Mouse (Mus musculus) neural tube, embryonic 14.5 days (tissue): ENCODE results near the gene Tmem81. TPM values are rescaled to one million over a fixed set of nuclear protein-coding genes. Genes with fewer than 3 reads are reported as not detected.

Source experiments
- ATAC-seq: fragments of 200-750 bp; cut with Nextera tagmentation; 2 replicates; pipeline ENCODE4 v1.8.0; 2017; ENCODE audit warnings: low read depth, mild to moderate bottlenecking, moderate TSS enrichment, moderate library complexity
- H3K27ac ChIP-seq: fragments of 300-500 bp; sonication (generic); 2 replicates; pipeline ENCODE4 v1.5.1; 2014; ENCODE audit warnings: low read depth, mild to moderate bottlenecking, control low read depth, low read length, moderate library complexity, mixed read lengths
- H3K27me3 ChIP-seq: fragments of 300-500 bp; sonication (generic); 2 replicates; pipeline ENCODE4 v1.6.1; 2014; ENCODE audit warnings: low read length; ENCODE audit not compliant: control insufficient read depth, insufficient read depth
- H3K36me3 ChIP-seq: fragments of 300-500 bp; sonication (generic); 2 replicates; pipeline ENCODE4 v1.6.1; 2014; ENCODE audit warnings: low read length, mixed read lengths; ENCODE audit not compliant: control insufficient read depth, insufficient read depth
- H3K4me1 ChIP-seq: fragments of 300-500 bp; sonication (generic); 2 replicates; pipeline ENCODE4 v1.6.1; 2014; ENCODE audit warnings: low read length; ENCODE audit not compliant: control insufficient read depth, insufficient read depth
- H3K4me2 ChIP-seq: fragments of 300-500 bp; sonication (generic); 2 replicates; pipeline ENCODE4 v1.6.1; 2014; ENCODE audit warnings: mild to moderate bottlenecking, low read depth, low read length, control low read depth
- H3K4me3 ChIP-seq: fragments of 300-500 bp; sonication (generic); 2 replicates; pipeline ENCODE4 v1.5.1; 2014; ENCODE audit warnings: low read depth, low read length, control low read depth, mixed read lengths
- H3K9ac ChIP-seq: fragments of 300-500 bp; sonication (generic); replicated peaks from 2 replicates; pipeline ENCODE4 v1.6.1; 2014; ENCODE audit warnings: low read depth, mild to moderate bottlenecking, control low read depth, low read length, mixed read lengths
- H3K9me3 ChIP-seq: fragments of 300-500 bp; sonication (generic); 2 replicates; pipeline ENCODE4 v1.6.1; 2016; ENCODE audit warnings: low read length; ENCODE audit not compliant: control insufficient read depth
- WGBS: fragments of 180-500 bp; shearing (Covaris S2); extraction: QIAGEN DNeasy Blood & Tissue Kit; methylation state at CpG from one replicate; pipeline ENCODE4 v1.1.7; 2014; 5-methylcytosine and 5-hydroxymethylcytosine counted together
- polyA plus RNA-seq: library from polyadenylated mRNA; unstranded; fragments of >200 nt; fragmentation: Nextera tagmentation; extraction: Ambion mirVana; gene quantifications from 2 replicates; pipeline ENCODE4 v1.2.1, GENCODE M21; 2014

Gene Tmem81
- polyA plus RNA-seq, 1 experiment from 2014 or later, result 0.60 TPM

- peak overlapping the region; percentile 76 for H3K9ac ChIP-seq
- ATAC-seq, result peak; percentile 63
- H3K9me3 ChIP-seq, result no peaks in the 10 kb centered on the region
- WGBS, result 6% methylated on average over 9 of the region's 9 CpGs
- H3K4me2 ChIP-seq, result peak overlapping the region; percentile 88
- no peaks in the 10 kb centered on the region for H3K27me3 ChIP-seq
- H3K27ac ChIP-seq, result peak overlapping the region; percentile 44
- H3K4me1 ChIP-seq, result peaks cover 24% of the 10 kb centered on the region
- peak overlapping the region; percentile 65 for H3K4me3 ChIP-seq
- no peaks in the 10 kb centered on the region for H3K36me3 ChIP-seq
These were observed 29.5 kb upstream of the Tmem81 start for GRCm38 (mm10) chr1:132476575-132476927.

DNA sequence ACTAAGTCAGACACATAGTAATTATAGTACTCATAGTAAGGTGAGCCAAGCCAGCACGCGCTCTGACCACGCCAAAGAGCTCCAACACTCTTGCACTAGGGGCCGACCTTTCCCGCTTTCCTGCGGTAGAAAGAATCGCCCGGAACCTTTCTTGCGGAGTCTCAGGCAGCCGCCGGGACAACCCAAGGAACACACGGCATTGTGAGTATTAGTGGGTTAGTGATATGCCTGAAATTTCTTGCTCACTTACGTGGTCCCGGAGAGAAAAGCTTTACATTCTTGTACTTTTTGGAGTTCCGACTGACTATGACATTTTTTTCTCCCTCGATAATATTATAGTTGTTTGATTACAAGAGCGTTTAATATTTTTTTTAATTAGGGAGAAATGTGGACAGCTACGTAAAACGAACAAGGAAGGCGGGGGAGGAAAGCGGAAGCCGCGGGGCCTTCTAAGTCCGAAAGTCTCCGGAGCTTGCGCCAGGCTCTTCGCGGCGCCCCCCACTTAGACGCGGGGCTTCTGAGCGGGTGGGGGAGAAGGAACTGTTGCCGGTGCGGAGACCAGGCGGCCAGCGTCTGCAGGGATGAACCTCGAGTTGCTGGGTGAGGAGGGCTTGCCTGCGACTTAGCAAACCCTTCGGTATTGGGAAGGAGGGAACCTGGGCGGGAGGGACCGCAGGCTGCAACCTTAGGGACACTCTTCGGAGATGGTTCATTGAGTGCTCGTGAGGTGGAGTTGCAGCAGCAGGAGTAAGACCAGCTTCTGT, 28.9 kb upstream of the Tmem81 start, which contains the start of gene Rbbp5:
Gene Rbbp5 (plus strand): TSS at position 438 of the 764 bp plus-strand sequence.
- ATAC-seq, result peak; percentile 92
- Histone ChIP-seq H3K27me3 (no peaks in the 10 kb centered on the region), H3K27ac (peak within 1 kb of the TSS; percentile 60), H3K4me1 (peaks cover 24% of the 10 kb centered on the region), H3K9ac (peak within 1 kb of the TSS; percentile 76), H3K9me3 (no peaks in the 10 kb centered on the region), H3K36me3 (no peaks in the 10 kb centered on the region), H3K4me3 (peak within 1 kb of the TSS; percentile 65), H3K4me2 (peak within 1 kb of the TSS; percentile 88)
- WGBS, result 1% methylated on average over 42 of the region's 43 CpGs

DNA sequence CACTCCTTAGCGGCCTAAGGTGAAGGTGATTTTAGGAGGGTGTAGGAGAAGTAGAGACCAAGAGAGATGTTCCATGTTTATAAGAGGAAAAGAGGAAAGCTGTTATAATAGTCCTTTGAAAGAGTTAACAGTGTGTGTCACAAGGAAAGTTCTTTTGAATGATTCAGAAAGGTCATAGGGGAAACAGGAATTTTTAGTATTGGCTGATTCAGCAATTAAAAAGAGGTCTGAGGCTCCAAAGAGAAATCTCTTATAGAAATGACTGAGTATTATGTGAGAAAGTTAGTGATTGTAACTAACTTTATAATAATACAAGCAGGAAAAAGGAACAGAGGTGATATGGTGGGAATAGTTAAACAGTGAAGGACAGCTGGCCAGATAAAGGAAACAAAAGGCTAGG, 26.6 kb upstream of the Tmem81 start:
- H3K9me3 ChIP-seq, result no peaks in the 10 kb centered on the region
- no peak overlapping the region for H3K4me3 ChIP-seq
- peaks cover 24% of the 10 kb centered on the region for H3K4me1 ChIP-seq
- no peak for ATAC-seq
- H3K9ac ChIP-seq, result no peak overlapping the region
- 86% methylated on average over 1 of the region's 1 CpGs for WGBS
- no peaks in the 10 kb centered on the region for H3K36me3 ChIP-seq
- no peaks in the 10 kb centered on the region for H3K27me3 ChIP-seq
- no peak overlapping the region for H3K4me2 ChIP-seq
- H3K27ac ChIP-seq, result no peak overlapping the region

GRCm38 (mm10) chr1:132481619-132482018, 24.4 kb upstream of the Tmem81 start:
- Histone ChIP-seq H3K4me1 (peaks cover 16% of the 10 kb centered on the region), H3K9ac (no peak overlapping the region), H3K4me2 (no peak overlapping the region), H3K36me3 (peaks cover 2% of the 10 kb centered on the region), H3K27ac (no peak overlapping the region), H3K4me3 (no peak overlapping the region), H3K9me3 (no peaks in the 10 kb centered on the region), H3K27me3 (no peaks in the 10 kb centered on the region)
- ATAC-seq, result no peak
- WGBS, result 85% methylated on average over 2 of the region's 2 CpGs

- Histone ChIP-seq H3K36me3 (peaks cover 7% of the 10 kb centered on the region), H3K9ac (no peak overlapping the region), H3K27me3 (no peaks in the 10 kb centered on the region), H3K4me3 (no peak overlapping the region), H3K27ac (no peak overlapping the region), H3K4me1 (peaks cover 10% of the 10 kb centered on the region), H3K4me2 (no peak overlapping the region), H3K9me3 (no peaks in the 10 kb centered on the region)
- 94% methylated on average over 3 of the region's 3 CpGs for WGBS
- ATAC-seq, result no peak
These were observed 22.8 kb upstream of the Tmem81 start for GRCm38 (mm10) chr1:132483234-132483633.

DNA sequence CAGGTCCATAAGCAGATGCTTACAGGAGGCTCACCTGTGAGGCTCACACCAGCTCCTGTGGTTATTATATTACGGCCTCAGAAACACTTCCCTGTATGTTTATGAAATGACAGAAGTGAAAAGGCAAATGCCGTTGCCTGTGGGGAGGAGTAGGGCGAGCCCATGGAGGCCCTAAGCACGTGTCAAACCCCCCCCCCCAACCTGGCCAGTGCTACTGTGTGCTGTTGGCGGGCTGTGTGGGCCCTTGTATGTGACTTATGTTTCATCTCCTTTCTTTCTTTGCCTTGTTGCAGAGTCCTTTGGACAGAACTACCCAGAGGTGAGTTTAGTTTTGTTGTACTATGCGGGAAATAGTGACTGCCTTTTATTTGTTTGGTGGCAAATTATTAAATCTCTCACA, 22.3 kb upstream of the Tmem81 start:
- ATAC-seq, result no peak
- H3K27ac ChIP-seq, result no peak overlapping the region
- H3K9ac ChIP-seq, result no peak overlapping the region
- peaks cover 7% of the 10 kb centered on the region for H3K36me3 ChIP-seq
- no peaks in the 10 kb centered on the region for H3K27me3 ChIP-seq
- H3K4me3 ChIP-seq, result no peak overlapping the region
- H3K9me3 ChIP-seq, result no peaks in the 10 kb centered on the region
- peaks cover 5% of the 10 kb centered on the region; the same call in 1 of the 2 replicates for H3K4me1 ChIP-seq
- WGBS, result 92% methylated on average over 6 of the region's 6 CpGs
- no peak overlapping the region for H3K4me2 ChIP-seq

- ATAC-seq, result no peak
- peaks cover 26% of the 10 kb centered on the region for H3K36me3 ChIP-seq
- 89% methylated on average over 2 of the region's 2 CpGs for WGBS
These were observed 5.5 kb upstream of the Tmem81 start for GRCm38 (mm10) chr1:132500535-132500934.

DNA sequence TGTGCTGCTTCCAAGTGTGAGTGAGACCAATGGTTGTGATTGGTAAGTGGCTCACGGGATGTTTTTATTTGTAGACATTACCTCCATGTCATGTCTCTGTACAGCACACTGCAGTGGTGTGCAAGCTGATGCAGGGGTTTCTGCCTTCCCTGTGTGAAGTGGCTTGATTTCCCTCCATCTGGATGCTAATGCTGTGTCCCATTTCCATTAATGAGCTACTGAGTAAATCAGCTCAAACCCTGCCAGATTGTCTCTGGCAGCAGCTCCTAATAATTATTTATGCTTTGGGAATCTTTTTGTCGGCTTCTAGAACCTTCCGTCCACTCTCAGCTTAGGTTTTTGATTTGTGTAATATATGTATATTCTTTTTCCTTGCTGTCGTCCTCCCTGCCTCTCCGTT, 875 bp upstream of the Tmem81 start:
- ATAC-seq, result no peak
- WGBS, result 77% methylated on average over 5 of the region's 5 CpGs
- H3K36me3 ChIP-seq, result peaks cover 23% of the 10 kb centered on the region

More at GRCm38 (mm10) chr1:132500535-132500934, 5.5 kb upstream of the Tmem81 start:
- H3K9me3 ChIP-seq, result no peaks in the 10 kb centered on the region
- H3K4me3 ChIP-seq, result no peak overlapping the region
- no peak overlapping the region for H3K27ac ChIP-seq
- no peak overlapping the region for H3K9ac ChIP-seq
- no peaks in the 10 kb centered on the region for H3K27me3 ChIP-seq
- no peak overlapping the region for H3K4me2 ChIP-seq
- H3K4me1 ChIP-seq, result no peaks in the 10 kb centered on the region

GRCm38 (mm10) chr1:132506656-132507055, 626 bp downstream of the Tmem81 start:
- WGBS, result 93% methylated on average over 7 of the region's 7 CpGs
- Histone ChIP-seq H3K27ac (no peak overlapping the region), H3K36me3 (peaks cover 19% of the 10 kb centered on the region), H3K4me3 (no peak overlapping the region), H3K9ac (no peak overlapping the region), H3K4me2 (no peak overlapping the region), H3K4me1 (0 out of 2 replicates have a peak, but pooled peaks cover 3% of the 10 kb centered on the region), H3K27me3 (no peaks in the 10 kb centered on the region), H3K9me3 (no peaks in the 10 kb centered on the region)
- ATAC-seq, result no peak

More for the DNA sequence above, 875 bp upstream of the Tmem81 start:
- H3K4me2 ChIP-seq, result no peak overlapping the region
- no peak overlapping the region for H3K4me3 ChIP-seq
- no peak overlapping the region for H3K27ac ChIP-seq
- no peak overlapping the region for H3K9ac ChIP-seq
- H3K27me3 ChIP-seq, result no peaks in the 10 kb centered on the region
- H3K9me3 ChIP-seq, result no peaks in the 10 kb centered on the region
- no peaks in the 10 kb centered on the region for H3K4me1 ChIP-seq
